Mouse (Mus musculus) frontal cortex, adult 2 months (tissue): ENCODE data around the gene Exd2. TPM values are rescaled to one million over a fixed set of nuclear protein-coding genes. Genes with fewer than 3 reads are reported as not detected.

Experiments
- DNase-seq, 2 experiments: peaks; one replicate each; pipeline ENCODE4 v3.0.0; 2022; ENCODE audit warnings: low spot score in 1 of 2; ENCODE audit errors: extremely low spot score in 1 of 2
- polyA plus RNA-seq: library from polyadenylated mRNA; depleted of rRNA; stranded (reverse); fragments of >200 nt; gene quantifications from 2 replicates; pipeline ENCODE4 v1.2.3, GENCODE M21; 2012; rRNA removed

The Exd2 gene
- polyA plus RNA-seq, 1 experiment: 129 TPM

DNA sequence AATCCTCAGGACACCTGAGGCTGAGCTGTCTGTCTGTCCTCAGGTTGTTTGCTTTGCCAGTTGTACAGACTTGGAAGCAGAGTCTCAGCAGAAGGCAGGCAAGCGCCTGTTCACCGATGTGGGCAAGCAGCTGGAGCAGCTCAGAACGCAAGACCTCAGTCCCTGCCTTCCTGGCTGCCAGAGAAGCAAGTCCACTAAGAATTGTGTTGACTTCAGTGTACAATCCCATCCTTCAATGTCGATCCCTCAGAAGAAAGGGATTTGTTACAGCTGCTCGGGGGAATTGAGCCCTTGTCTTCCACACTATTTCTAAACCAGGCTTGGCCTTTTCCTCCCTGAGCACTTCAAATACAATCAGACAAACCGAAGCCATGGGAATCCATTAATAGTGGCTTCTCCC, 75.4 kb downstream of the Exd2 start:
- DNase-seq: no peak

DNA sequence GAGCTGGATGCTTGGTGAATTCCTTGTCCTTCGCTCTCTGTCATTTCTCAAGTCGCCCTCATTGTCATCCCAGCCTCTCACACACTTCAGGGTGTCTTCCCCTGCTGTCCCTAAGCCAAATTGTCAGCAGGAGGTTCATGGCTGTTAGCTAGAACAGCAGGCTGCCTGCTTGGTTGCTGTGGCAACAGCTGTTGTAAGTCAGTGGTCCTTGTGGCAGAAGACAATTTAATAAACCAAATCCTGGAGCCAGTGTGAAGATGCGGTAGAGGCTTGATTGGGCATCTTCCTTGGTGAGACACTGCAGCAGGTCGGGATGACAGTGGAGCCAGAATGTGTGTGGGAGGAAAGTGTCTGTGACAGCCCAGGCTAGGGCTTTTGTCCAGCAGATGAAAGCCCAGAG, 82.4 kb downstream of the Exd2 start:
- peak; percentile 28 to 51 for DNase-seq

DNA sequence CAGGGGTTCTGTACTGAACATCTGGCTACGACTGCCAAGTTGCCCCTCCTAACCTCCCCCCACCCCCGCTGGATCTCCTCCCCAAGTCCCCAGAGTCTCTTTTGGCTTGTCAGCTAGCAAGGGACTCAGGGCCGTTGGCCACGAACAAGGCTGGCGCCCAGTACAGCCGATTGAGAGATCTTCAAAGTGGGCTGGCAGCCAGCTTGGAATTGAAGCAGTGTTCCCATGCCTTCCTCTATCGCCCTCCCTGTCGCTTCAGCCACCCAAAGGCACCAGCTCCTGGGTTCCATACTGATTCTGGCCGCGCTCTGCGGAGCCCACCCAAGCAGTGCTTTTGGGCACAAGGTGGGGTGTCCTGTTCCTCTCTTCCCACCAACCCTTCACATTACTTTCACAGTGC, 86.8 kb downstream of the Exd2 start:
- peak in 1 of 2 experiments; percentile 46 for DNase-seq

Other genes with a start within 250 kb of the Exd2 start
- gene Actn1, start 202.7 kb upstream of the Exd2 start, polyA plus RNA-seq: 82.7 and 95.8 TPM in 2 replicates
- gene Dcaf5, start 26.5 kb upstream of the Exd2 start, polyA plus RNA-seq: 44.5 and 45.2 TPM in 2 replicates
- 40.3 and 43.6 TPM in 2 replicates for gene Galnt16, start 55.2 kb downstream of the Exd2 start, polyA plus RNA-seq
- gene Slc39a9, start 180.8 kb downstream of the Exd2 start, polyA plus RNA-seq: 26.8 and 29.1 TPM in 2 replicates
- gene Erh, start 181.2 kb downstream of the Exd2 start, polyA plus RNA-seq: 104 and 113 TPM in 2 replicates
- 5.3 and 6.7 TPM in 2 replicates for gene Plekhd1, start 229.5 kb downstream of the Exd2 start, polyA plus RNA-seq